Mouse (Mus musculus) neural tube, embryonic 12.5 days (tissue): Measurements from ENCODE around the gene Gm49320. TPM values are rescaled to one million over a fixed set of nuclear protein-coding genes. Genes with fewer than 3 reads are reported as not detected.

Experiments
- ATAC-seq: fragments of 200-750 bp; cut with Nextera tagmentation; 2 replicates; pipeline ENCODE4 v1.8.0; 2017; ENCODE audit warnings: low read depth, mild to moderate bottlenecking, moderate TSS enrichment, moderate library complexity; ENCODE audit not compliant: low FRiP score
- H3K27ac ChIP-seq: fragments of 300-500 bp; sonication (generic); 2 replicates; pipeline ENCODE4 v1.5.1; 2016
- H3K27me3 ChIP-seq: fragments of 300-500 bp; sonication (generic); replicated peaks from 2 replicates; pipeline ENCODE4 v1.6.1; 2016; ENCODE audit warnings: mild to moderate bottlenecking
- H3K36me3 ChIP-seq: fragments of 300-500 bp; sonication (generic); 2 replicates; pipeline ENCODE4 v1.6.1; 2016; ENCODE audit warnings: mild to moderate bottlenecking
- H3K4me1 ChIP-seq: fragments of 300-500 bp; sonication (generic); 2 replicates; pipeline ENCODE4 v1.6.1; 2016
- H3K4me2 ChIP-seq: fragments of 300-500 bp; sonication (generic); replicated peaks from 2 replicates; pipeline ENCODE4 v1.6.1; 2016; ENCODE audit warnings: mild to moderate bottlenecking
- H3K4me3 ChIP-seq: fragments of 300-500 bp; sonication (generic); 2 replicates; pipeline ENCODE4 v1.5.1; 2016
- H3K9ac ChIP-seq: fragments of 300-500 bp; sonication (generic); 2 replicates; pipeline ENCODE4 v1.6.1; 2016; ENCODE audit warnings: mild to moderate bottlenecking
- H3K9me3 ChIP-seq: fragments of 300-500 bp; sonication (generic); 2 replicates; pipeline ENCODE4 v1.6.1; 2016; ENCODE audit warnings: mild to moderate bottlenecking
- WGBS: fragments of 180-500 bp; shearing (Covaris S2); methylation state at CpG from one replicate; pipeline ENCODE4 v1.1.7; 2016; 5-methylcytosine and 5-hydroxymethylcytosine counted together
- polyA plus RNA-seq: library from polyadenylated mRNA; unstranded; fragments of >200 nt; fragmentation: Nextera tagmentation; extraction: Ambion mirVana; gene quantifications from 2 replicates; pipeline ENCODE4 v1.2.1, GENCODE M21; 2016

The Gm49320 gene
- polyA plus RNA-seq, 1 experiment from 2014 or later, result 1.2 TPM

DNA sequence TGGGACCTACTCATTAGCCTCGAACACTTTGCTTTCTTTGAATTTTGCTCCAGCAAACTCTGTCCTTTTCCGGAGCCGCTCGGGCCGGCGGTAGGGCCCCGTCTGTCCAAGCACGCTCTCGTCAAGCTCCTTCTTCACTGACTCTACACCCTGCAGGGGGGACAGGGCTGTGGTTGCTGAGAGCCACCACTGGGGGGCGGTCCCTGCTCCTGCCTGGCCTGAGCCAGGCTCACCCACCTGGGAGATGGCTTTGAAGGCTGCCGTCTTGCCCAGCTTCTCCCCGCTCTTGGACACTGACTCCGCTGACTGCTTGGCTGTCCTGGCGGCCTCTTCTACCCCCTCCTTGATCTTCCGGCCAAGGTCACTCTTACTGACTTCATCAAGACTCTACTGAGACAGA, 29.0 kb downstream of the Gm49320 start:
- Histone ChIP-seq H3K4me3 (no peak overlapping the region), H3K9me3 (no peaks in the 10 kb centered on the region), H3K4me1 (no peaks in the 10 kb centered on the region), H3K27ac (no peak overlapping the region), H3K9ac (no peak overlapping the region), H3K36me3 (peaks cover 90% of the 10 kb centered on the region), H3K27me3 (no peaks in the 10 kb centered on the region), H3K4me2 (no peak overlapping the region)
- WGBS, result 79% methylated on average over 15 of the region's 15 CpGs
- ATAC-seq, result peak; percentile 64; the same call in 1 of the 2 replicates

DNA sequence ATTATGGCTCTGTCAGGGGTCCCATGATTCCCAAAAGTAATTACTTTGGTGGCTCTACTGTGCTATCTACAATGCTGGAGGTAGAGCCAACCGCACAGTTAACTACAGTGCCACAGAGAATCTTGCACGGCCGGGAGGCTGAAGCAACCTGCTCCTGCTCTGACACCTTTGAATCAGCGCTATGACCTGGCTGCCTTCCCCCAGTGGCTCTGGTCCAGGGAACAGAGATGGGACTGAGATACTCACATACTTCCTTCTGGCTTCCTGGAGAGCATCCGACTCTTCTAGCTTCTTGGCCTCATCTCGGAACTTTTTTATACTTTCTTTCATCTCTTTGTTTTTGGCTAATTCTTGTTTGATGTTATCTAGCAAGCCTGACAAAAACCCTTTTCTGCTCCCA, 30.9 kb downstream of the Gm49320 start:
- H3K9me3 ChIP-seq, result no peaks in the 10 kb centered on the region
- H3K4me3 ChIP-seq, result no peak overlapping the region
- ATAC-seq, result no peak
- peaks cover 85% of the 10 kb centered on the region for H3K36me3 ChIP-seq
- no peak overlapping the region for H3K4me2 ChIP-seq
- peaks cover under 1% of the 10 kb centered on the region; the same call in 1 of the 2 replicates for H3K4me1 ChIP-seq
- H3K27me3 ChIP-seq, result no peaks in the 10 kb centered on the region
- no peak overlapping the region for H3K27ac ChIP-seq
- 93% methylated on average over 6 of the region's 6 CpGs for WGBS
- no peak overlapping the region for H3K9ac ChIP-seq

DNA sequence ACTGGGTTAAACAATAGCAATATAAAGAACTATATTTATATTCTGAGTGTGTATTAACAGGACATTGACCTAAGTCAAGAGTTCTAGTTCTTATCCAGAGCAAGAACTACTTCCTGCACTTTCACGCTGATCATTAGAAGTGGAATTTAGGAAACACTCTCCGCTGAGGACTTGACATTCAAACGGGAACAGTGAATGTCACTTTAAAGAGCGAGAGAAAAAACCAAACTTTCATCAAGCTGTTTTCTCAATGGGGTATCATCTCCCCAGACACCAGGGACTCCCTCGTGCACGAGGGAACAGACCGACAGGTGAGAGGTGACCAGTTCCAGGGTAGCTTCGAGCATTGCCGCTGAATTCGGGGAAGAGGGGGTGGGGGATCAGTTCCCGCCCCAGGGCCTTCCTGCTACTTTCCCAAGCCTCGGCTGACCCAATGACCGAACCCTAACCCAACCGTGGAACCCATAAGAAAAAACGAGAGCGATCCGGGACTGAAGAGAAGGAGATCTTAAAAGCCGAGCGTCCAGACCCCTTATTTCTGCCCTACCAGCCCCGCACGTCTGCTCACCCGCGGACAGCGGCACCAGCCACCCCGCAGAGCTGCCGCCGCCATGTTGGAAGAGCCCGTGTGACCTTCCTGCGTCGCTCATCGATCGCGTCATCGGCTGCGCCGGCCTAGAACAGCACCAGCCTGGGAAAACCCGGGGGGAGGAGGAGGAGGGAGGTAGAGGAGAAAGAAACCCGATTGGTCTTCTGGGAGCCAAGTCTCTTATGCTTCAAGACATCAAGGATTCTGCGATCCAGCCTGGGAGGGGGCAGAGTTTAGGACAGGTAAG, 36.8 kb downstream of the Gm49320 start, which contains the start of gene Timm44:
TSS of gene Timm44 (minus strand) at position 639 of the 836 bp plus-strand sequence.
- peaks cover 7% of the 10 kb centered on the region for H3K4me1 ChIP-seq
- H3K4me2 ChIP-seq, result peak within 1 kb of the TSS; percentile 85
- H3K36me3 ChIP-seq, result peaks cover 27% of the 10 kb centered on the region
- no peak within 1 kb of the TSS for H3K27ac ChIP-seq
- no peaks in the 10 kb centered on the region for H3K9me3 ChIP-seq
- H3K4me3 ChIP-seq, result peak within 1 kb of the TSS; percentile 73
- ATAC-seq, result peak; percentile 98
- peak within 1 kb of the TSS; percentile 66 for H3K9ac ChIP-seq
- WGBS, result 1% methylated on average over 39 of the region's 39 CpGs
- H3K27me3 ChIP-seq, result no peaks in the 10 kb centered on the region

- peaks cover 7% of the 10 kb centered on the region for H3K4me1 ChIP-seq
- no peaks in the 10 kb centered on the region for H3K27me3 ChIP-seq
- peak overlapping the region; percentile 85 for H3K4me2 ChIP-seq
- peak overlapping the region; percentile 73 for H3K4me3 ChIP-seq
- no peaks in the 10 kb centered on the region for H3K9me3 ChIP-seq
- peaks cover 24% of the 10 kb centered on the region; the same call in 1 of the 2 replicates for H3K36me3 ChIP-seq
- H3K9ac ChIP-seq, result peak overlapping the region; percentile 58
- H3K27ac ChIP-seq, result no peak overlapping the region
- 31% methylated on average over 9 of the region's 9 CpGs for WGBS
- no peak for ATAC-seq
These were observed 37.4 kb downstream of the Gm49320 start for GRCm38 (mm10) chr8:4276111-4276465.

DNA sequence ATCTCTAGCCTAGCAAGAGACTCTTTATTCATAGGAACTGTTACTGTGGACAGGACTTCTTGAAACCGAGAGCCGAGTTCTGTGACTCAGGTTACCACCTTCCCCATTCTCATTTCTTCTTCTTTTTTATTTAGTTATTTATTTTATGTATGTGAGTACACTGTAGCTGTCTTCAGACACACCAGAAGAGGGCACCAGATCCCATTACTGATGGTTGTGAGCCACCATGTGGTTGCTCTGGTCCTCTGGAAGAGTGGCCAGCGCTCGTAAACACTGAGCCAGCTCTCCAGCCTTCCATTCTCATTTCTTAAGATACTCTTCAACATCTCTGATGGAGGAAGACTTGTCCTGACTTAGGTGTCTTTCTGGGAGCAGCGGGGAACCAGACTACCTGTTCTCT, 54.1 kb downstream of the Gm49320 start:
- H3K36me3 ChIP-seq, result peaks cover 78% of the 10 kb centered on the region
- no peak overlapping the region for H3K27ac ChIP-seq
- H3K27me3 ChIP-seq, result no peaks in the 10 kb centered on the region
- ATAC-seq, result no peak
- H3K9ac ChIP-seq, result no peak overlapping the region
- no peaks in the 10 kb centered on the region for H3K4me1 ChIP-seq
- H3K4me2 ChIP-seq, result no peak overlapping the region
- no peaks in the 10 kb centered on the region for H3K9me3 ChIP-seq
- WGBS, result 92% methylated on average over 5 of the region's 5 CpGs
- H3K4me3 ChIP-seq, result no peak overlapping the region

GRCm38 (mm10) chr8:4297822-4298221, 59.2 kb downstream of the Gm49320 start:
- Histone ChIP-seq H3K4me3 (no peak overlapping the region), H3K27me3 (no peaks in the 10 kb centered on the region), H3K9ac (no peak overlapping the region), H3K9me3 (no peaks in the 10 kb centered on the region), H3K36me3 (peaks cover 83% of the 10 kb centered on the region), H3K4me1 (no peaks in the 10 kb centered on the region), H3K4me2 (no peak overlapping the region), H3K27ac (no peak overlapping the region)
- 96% methylated on average over 4 of the region's 4 CpGs for WGBS
- ATAC-seq, result no peak

Other genes starting within 250 kb of the Gm49320 start
- gene Cd209f, start 133.0 kb upstream of the Gm49320 start, polyA plus RNA-seq, result not detected in 2 replicates
- not detected in 2 replicates for gene Cd209g, start 104.8 kb upstream of the Gm49320 start, polyA plus RNA-seq
- 72.1 and 74.7 TPM in 2 replicates for gene Evi5l, start 72.3 kb upstream of the Gm49320 start, polyA plus RNA-seq
- gene Prr36, start 21.4 kb upstream of the Gm49320 start, polyA plus RNA-seq, result 40.7 and 41.6 TPM in 2 replicates
- gene Lrrc8e, start 12.0 kb upstream of the Gm49320 start, polyA plus RNA-seq, result 0.05 and 0.08 TPM in 2 replicates
- gene Map2k7, start 125 bp upstream of the Gm49320 start, polyA plus RNA-seq, result 43.4 and 50.9 TPM in 2 replicates
- gene Tgfbr3l, start 9.3 kb downstream of the Gm49320 start, polyA plus RNA-seq, result 5.4 and 8.1 TPM in 2 replicates
- gene Snapc2, start 14.2 kb downstream of the Gm49320 start, polyA plus RNA-seq, result 60.6 and 63.2 TPM in 2 replicates
- gene Ctxn1, start 20.4 kb downstream of the Gm49320 start, polyA plus RNA-seq, result 209 and 218 TPM in 2 replicates
- 44.9 and 53.2 TPM in 2 replicates for gene Timm44, start 37.0 kb downstream of the Gm49320 start, polyA plus RNA-seq
- 21.2 and 22.8 TPM in 2 replicates for gene Ccl25, start 86.3 kb downstream of the Gm49320 start, polyA plus RNA-seq
- 222 and 233 TPM in 2 replicates for gene Elavl1, start 86.5 kb downstream of the Gm49320 start, polyA plus RNA-seq